Mouse (Mus musculus): ENCODE data around the gene Erp44. TPM values are rescaled to one million over a fixed set of nuclear protein-coding genes. Genes with fewer than 3 reads are reported as not detected.

Gene Erp44
- polyA plus RNA-seq, 1 experiment from 2014 or later: 52.3 TPM

DNA sequence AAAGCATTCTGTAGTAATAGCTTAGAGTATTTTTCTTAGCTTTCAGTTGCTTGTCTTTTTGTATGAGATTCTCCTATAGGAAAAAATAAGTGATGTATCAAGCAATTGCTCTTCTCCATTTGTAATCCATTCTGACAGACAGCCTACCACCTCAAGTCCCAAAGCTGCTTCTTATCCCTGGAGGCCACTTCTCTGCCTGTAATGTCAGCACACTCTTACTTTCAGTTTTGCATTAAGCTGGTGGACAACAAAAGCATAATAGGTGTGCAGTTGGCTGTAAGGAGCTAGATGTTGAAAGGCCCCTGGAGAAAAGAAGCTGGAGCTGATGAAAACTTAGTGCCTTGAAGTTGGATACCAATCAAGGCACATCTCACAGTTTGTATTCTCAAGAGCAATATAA lies 26.1 kb downstream of the Erp44 start:
- Histone ChIP-seq H3K9ac (replicated peaks; ENCODE audit: low read depth, low read length) (no peak overlapping the region), H3K4me2 (ENCODE audit: low read depth, low read length) (no peak overlapping the region), H3K36me3 (ENCODE audit: control insufficient read depth, insufficient read depth, low read length) (no peaks in the 10 kb centered on the region), H3K27me3 (ENCODE audit: control insufficient read depth, insufficient read depth, low read length) (no peaks in the 10 kb centered on the region), H3K4me3 (ENCODE audit: low read depth, low read length) (no peak overlapping the region), H3K9me3 (ENCODE audit: control insufficient read depth, low read length) (no peaks in the 10 kb centered on the region), H3K27ac (ENCODE audit: low read depth, low read length) (no peak overlapping the region), H3K4me1 (ENCODE audit: control insufficient read depth, insufficient read depth, low read length) (no peaks in the 10 kb centered on the region)
- ATAC-seq (ENCODE audit: low read depth): no peak

DNA sequence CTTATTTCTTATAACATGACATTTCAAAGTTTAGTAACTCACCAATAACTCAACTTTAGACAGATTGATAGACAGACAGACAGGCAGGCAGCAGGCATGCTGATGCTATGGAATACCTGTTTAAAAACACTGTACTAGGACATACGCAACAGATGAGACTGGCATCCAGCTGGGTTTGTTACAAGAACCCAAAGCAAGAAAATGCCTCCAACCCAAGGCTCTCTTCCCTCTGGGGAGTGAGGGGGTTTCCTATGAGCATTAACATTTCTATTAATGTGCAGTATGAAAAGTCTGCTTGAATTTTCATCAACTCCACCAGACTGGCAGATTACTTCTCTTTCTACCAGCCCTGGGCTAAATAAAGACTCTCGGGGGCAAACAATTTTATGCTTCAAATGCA lies 35.1 kb downstream of the Erp44 start:
- WGBS: 93% methylated on average over 2 of the region's 2 CpGs

DNA sequence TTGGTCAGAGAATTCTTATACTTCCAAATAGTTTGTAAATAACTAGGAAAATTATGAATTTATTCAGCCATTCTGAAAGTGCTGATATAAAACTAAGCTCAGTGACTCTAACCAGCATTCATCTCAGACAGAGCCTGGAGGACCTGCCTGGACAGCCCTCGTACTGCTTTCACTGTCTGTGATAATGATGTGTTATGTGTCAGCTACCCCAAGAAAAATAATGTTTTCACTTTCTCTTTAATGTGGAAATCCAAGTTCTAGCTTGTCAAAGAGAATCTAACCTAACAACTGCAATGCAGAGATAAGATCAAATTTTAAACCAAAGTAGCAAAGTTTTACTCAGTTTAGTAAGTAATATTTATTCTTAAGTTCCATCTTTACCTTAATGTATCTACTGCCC lies 35.6 kb downstream of the Erp44 start:
- no peaks in the 10 kb centered on the region for H3K4me1 ChIP-seq (ENCODE audit: control insufficient read depth, insufficient read depth, low read length)
- H3K4me2 ChIP-seq (ENCODE audit: low read depth, low read length): no peak overlapping the region
- ATAC-seq (ENCODE audit: low read depth): no peak
- H3K36me3 ChIP-seq (ENCODE audit: control insufficient read depth, insufficient read depth, low read length): no peaks in the 10 kb centered on the region
- H3K4me3 ChIP-seq (ENCODE audit: low read depth, low read length): no peak overlapping the region
- H3K9ac ChIP-seq (replicated peaks; ENCODE audit: low read depth, low read length): no peak overlapping the region
- H3K27me3 ChIP-seq (ENCODE audit: control insufficient read depth, insufficient read depth, low read length): no peaks in the 10 kb centered on the region
- 73% methylated on average over 1 of the region's 1 CpGs for WGBS
- H3K9me3 ChIP-seq (ENCODE audit: control insufficient read depth, low read length): no peaks in the 10 kb centered on the region
- H3K27ac ChIP-seq (ENCODE audit: low read depth, low read length): no peak overlapping the region

More for the DNA sequence above, 35.1 kb downstream of the Erp44 start:
- Histone ChIP-seq H3K36me3 (ENCODE audit: control insufficient read depth, insufficient read depth, low read length) (no peaks in the 10 kb centered on the region), H3K27ac (ENCODE audit: low read depth, low read length) (no peak overlapping the region), H3K4me1 (ENCODE audit: control insufficient read depth, insufficient read depth, low read length) (no peaks in the 10 kb centered on the region), H3K4me3 (ENCODE audit: low read depth, low read length) (no peak overlapping the region), H3K9me3 (ENCODE audit: control insufficient read depth, low read length) (no peaks in the 10 kb centered on the region), H3K4me2 (ENCODE audit: low read depth, low read length) (no peak overlapping the region), H3K9ac (replicated peaks; ENCODE audit: low read depth, low read length) (no peak overlapping the region), H3K27me3 (ENCODE audit: control insufficient read depth, insufficient read depth, low read length) (no peaks in the 10 kb centered on the region)
- no peak for ATAC-seq (ENCODE audit: low read depth)

DNA sequence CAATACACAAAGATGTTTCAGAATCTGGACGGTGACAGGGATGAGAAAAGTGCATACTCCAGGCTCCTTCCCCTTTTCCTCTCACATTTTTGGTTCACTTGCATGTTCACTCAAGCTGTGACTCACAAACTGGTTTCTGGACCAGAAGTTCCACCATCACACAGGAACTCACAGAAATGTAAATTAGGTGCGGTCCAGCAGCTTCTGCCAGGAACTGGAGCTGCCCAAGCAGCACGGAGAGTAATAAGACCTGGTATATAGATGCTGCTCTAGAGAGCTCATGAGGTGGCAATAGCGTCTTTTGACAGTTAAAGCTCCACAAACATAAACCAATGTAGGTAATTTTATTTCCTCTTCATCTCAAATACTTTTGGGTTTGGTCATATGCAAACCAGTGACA lies 36.9 kb downstream of the Erp44 start:
- no peak for ATAC-seq (ENCODE audit: low read depth)
- Histone ChIP-seq H3K4me2 (ENCODE audit: low read depth, low read length) (no peak overlapping the region), H3K4me1 (ENCODE audit: control insufficient read depth, insufficient read depth, low read length) (no peaks in the 10 kb centered on the region), H3K36me3 (ENCODE audit: control insufficient read depth, insufficient read depth, low read length) (no peaks in the 10 kb centered on the region), H3K27ac (ENCODE audit: low read depth, low read length) (no peak overlapping the region), H3K9me3 (ENCODE audit: control insufficient read depth, low read length) (no peaks in the 10 kb centered on the region), H3K9ac (replicated peaks; ENCODE audit: low read depth, low read length) (no peak overlapping the region), H3K4me3 (ENCODE audit: low read depth, low read length) (no peak overlapping the region), H3K27me3 (ENCODE audit: control insufficient read depth, insufficient read depth, low read length) (no peaks in the 10 kb centered on the region)
- 90% methylated on average over 4 of the region's 4 CpGs for WGBS

DNA sequence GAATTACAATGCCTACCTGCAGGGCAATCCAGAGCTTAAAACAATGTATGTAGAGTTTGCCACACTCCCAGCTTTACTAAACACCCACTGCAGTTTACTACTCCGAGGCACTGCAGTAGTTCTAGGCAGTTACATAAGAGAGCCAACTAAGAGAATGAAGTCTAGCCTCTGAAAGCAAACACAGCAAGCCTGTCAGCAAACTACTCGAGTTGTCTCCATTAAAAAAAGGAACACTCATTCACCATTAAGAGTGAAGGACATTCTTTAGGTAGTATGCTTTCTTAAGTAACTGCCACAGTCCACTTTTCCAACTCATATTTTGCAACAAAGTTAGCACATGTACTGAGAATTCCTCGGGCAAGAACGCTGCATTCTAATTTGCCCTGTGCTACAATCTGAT lies 40.3 kb downstream of the Erp44 start:
- Histone ChIP-seq H3K27me3 (ENCODE audit: control insufficient read depth, insufficient read depth, low read length) (no peaks in the 10 kb centered on the region), H3K9ac (replicated peaks; ENCODE audit: low read depth, low read length) (no peak overlapping the region), H3K4me3 (ENCODE audit: low read depth, low read length) (no peak overlapping the region), H3K36me3 (ENCODE audit: control insufficient read depth, insufficient read depth, low read length) (no peaks in the 10 kb centered on the region), H3K27ac (ENCODE audit: low read depth, low read length) (no peak overlapping the region), H3K4me1 (ENCODE audit: control insufficient read depth, insufficient read depth, low read length) (no peaks in the 10 kb centered on the region), H3K4me2 (ENCODE audit: low read depth, low read length) (no peak overlapping the region), H3K9me3 (ENCODE audit: control insufficient read depth, low read length) (no peaks in the 10 kb centered on the region)
- no peak for ATAC-seq (ENCODE audit: low read depth)
- 92% methylated on average over 4 of the region's 4 CpGs for WGBS

DNA sequence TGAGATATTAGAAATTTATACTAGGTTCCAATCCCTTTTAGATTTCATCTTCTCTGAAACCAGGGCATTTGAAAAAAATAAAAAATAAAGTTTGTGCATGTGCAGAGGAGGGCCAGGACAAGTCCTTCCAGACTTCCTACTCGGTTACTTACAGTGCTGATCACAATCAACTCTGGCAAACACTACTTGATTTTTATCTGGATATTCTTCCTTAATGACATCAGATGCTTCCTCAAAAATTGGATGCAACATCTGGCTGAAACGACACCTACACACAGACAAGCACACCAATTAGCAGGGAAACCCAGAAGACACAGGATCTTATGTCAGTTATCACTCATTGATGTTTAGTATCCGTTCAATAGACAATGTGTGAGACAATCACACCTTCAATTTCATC lies 42.6 kb downstream of the Erp44 start:
- H3K27ac ChIP-seq (ENCODE audit: low read depth, low read length): no peak overlapping the region
- H3K36me3 ChIP-seq (ENCODE audit: control insufficient read depth, insufficient read depth, low read length): no peaks in the 10 kb centered on the region
- no peaks in the 10 kb centered on the region for H3K27me3 ChIP-seq (ENCODE audit: control insufficient read depth, insufficient read depth, low read length)
- WGBS: 92% methylated on average over 3 of the region's 3 CpGs
- ATAC-seq (ENCODE audit: low read depth): no peak
- H3K4me1 ChIP-seq (ENCODE audit: control insufficient read depth, insufficient read depth, low read length): no peaks in the 10 kb centered on the region
- H3K4me3 ChIP-seq (ENCODE audit: low read depth, low read length): no peak overlapping the region
- no peak overlapping the region for H3K4me2 ChIP-seq (ENCODE audit: low read depth, low read length)
- no peak overlapping the region for H3K9ac ChIP-seq (replicated peaks; ENCODE audit: low read depth, low read length)
- no peaks in the 10 kb centered on the region for H3K9me3 ChIP-seq (ENCODE audit: control insufficient read depth, low read length)

DNA sequence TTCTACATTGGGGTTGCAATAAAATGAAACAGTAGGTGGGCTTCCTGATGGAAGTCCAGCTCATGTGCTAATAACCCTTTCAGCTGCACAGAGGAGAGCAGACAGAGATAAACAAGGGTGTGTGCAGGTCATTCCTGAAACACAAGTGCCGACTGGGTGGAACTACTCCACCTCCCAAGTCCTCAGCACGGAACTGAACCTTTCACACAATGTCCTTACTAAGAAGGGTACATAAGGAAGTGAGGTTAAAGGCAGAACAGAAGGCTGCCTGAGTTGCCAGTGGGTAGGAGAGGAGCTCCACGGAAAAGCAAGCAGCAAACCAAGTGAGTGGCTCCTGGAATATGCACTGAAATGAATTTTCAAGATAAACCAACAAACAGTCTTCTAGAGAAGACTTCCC lies 52.6 kb downstream of the Erp44 start:
- Histone ChIP-seq H3K36me3 (ENCODE audit: control insufficient read depth, insufficient read depth, low read length) (no peaks in the 10 kb centered on the region), H3K9me3 (ENCODE audit: control insufficient read depth, low read length) (no peaks in the 10 kb centered on the region), H3K27me3 (ENCODE audit: control insufficient read depth, insufficient read depth, low read length) (no peaks in the 10 kb centered on the region), H3K4me2 (ENCODE audit: low read depth, low read length) (no peak overlapping the region), H3K4me3 (ENCODE audit: low read depth, low read length) (no peak overlapping the region), H3K27ac (ENCODE audit: low read depth, low read length) (no peak overlapping the region), H3K9ac (replicated peaks; ENCODE audit: low read depth, low read length) (no peak overlapping the region), H3K4me1 (ENCODE audit: control insufficient read depth, insufficient read depth, low read length) (no peaks in the 10 kb centered on the region)
- 58% methylated on average over 3 of the region's 3 CpGs for whole genome bisulfite sequencing
- no peak for ATAC-seq (ENCODE audit: low read depth)

DNA sequence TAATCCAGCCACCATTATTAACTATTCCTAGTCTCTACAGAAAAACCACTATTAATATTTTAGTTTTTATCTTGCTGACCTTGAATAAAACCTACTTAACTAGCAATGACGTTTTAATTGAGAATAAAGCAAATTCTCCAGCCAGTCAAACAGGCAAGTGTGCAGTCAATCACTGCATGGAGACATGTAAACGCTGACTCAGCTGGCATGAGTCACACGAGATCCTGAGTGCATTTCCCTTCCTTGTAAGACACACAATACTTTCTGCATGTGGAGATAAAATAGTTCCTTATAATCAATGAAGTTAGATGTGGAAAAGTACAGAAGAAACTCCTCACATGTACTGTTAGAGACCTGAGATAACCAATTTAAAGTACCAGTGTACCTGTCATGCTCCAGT lies 53.8 kb downstream of the Erp44 start:
- Histone ChIP-seq H3K4me2 (ENCODE audit: low read depth, low read length) (no peak overlapping the region), H3K9me3 (ENCODE audit: control insufficient read depth, low read length) (no peaks in the 10 kb centered on the region), H3K36me3 (ENCODE audit: control insufficient read depth, insufficient read depth, low read length) (no peaks in the 10 kb centered on the region), H3K4me3 (ENCODE audit: low read depth, low read length) (no peak overlapping the region), H3K9ac (replicated peaks; ENCODE audit: low read depth, low read length) (no peak overlapping the region), H3K4me1 (ENCODE audit: control insufficient read depth, insufficient read depth, low read length) (no peaks in the 10 kb centered on the region), H3K27me3 (ENCODE audit: control insufficient read depth, insufficient read depth, low read length) (no peaks in the 10 kb centered on the region), H3K27ac (ENCODE audit: low read depth, low read length) (no peak overlapping the region)
- 54% methylated on average over 3 of the region's 3 CpGs for WGBS
- no peak for ATAC-seq (ENCODE audit: low read depth)

DNA sequence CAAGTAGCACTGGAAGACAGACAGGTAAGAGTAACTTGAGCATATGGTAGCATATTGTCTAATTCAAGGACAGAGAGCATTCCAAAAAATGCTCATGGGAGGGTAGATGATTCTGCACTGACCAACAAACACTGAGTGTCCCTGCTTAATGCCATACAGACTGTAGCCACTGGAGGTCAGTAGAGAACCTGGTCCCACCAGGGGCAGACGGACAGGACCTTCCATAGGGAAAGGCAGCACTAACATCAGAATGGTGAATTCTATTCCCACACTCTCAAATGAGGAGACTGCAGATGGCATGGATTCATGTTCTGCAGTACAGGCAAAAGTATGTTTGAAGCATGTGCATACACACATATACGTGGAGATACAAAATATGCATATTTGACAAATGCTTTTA lies 54.2 kb downstream of the Erp44 start:
- Histone ChIP-seq H3K4me1 (ENCODE audit: control insufficient read depth, insufficient read depth, low read length) (no peaks in the 10 kb centered on the region), H3K27ac (ENCODE audit: low read depth, low read length) (no peak overlapping the region), H3K4me3 (ENCODE audit: low read depth, low read length) (no peak overlapping the region), H3K9ac (replicated peaks; ENCODE audit: low read depth, low read length) (no peak overlapping the region), H3K4me2 (ENCODE audit: low read depth, low read length) (no peak overlapping the region), H3K9me3 (ENCODE audit: control insufficient read depth, low read length) (no peaks in the 10 kb centered on the region), H3K27me3 (ENCODE audit: control insufficient read depth, insufficient read depth, low read length) (no peaks in the 10 kb centered on the region), H3K36me3 (ENCODE audit: control insufficient read depth, insufficient read depth, low read length) (no peaks in the 10 kb centered on the region)
- WGBS: 22% methylated on average over 2 of the region's 2 CpGs
- ATAC-seq (ENCODE audit: low read depth): peak; percentile 60; the same call in 1 of the 2 replicates

DNA sequence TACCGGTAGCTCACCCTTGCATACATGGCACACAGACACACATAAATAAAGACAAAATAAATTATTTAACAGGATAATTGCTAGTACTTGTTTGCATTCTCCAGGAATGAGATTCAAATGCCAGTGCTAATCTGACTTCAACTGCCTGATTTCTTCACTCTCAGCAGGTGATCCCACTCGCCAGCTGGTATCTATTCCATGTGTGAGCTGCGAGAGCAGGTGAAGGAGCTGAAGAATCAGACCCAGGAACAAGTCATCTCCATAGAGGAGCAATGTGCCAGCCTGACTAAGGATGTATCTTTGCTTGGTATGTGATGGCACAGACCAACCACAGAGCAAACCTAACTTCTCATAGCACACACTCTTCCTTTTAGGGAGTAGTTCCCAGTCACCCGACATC lies 75.8 kb downstream of the Erp44 start:
- no peak overlapping the region for H3K4me3 ChIP-seq (ENCODE audit: low read depth, low read length)
- no peaks in the 10 kb centered on the region for H3K27me3 ChIP-seq (ENCODE audit: control insufficient read depth, insufficient read depth, low read length)
- no peak overlapping the region for H3K9ac ChIP-seq (replicated peaks; ENCODE audit: low read depth, low read length)
- H3K36me3 ChIP-seq (ENCODE audit: control insufficient read depth, insufficient read depth, low read length): no peaks in the 10 kb centered on the region
- 76% methylated on average over 4 of the region's 4 CpGs for WGBS
- H3K4me1 ChIP-seq (ENCODE audit: control insufficient read depth, insufficient read depth, low read length): no peaks in the 10 kb centered on the region
- no peak overlapping the region for H3K27ac ChIP-seq (ENCODE audit: low read depth, low read length)
- no peak for ATAC-seq (ENCODE audit: low read depth)
- no peaks in the 10 kb centered on the region for H3K9me3 ChIP-seq (ENCODE audit: control insufficient read depth, low read length)
- no peak overlapping the region for H3K4me2 ChIP-seq (ENCODE audit: low read depth, low read length)
